Mouse (Mus musculus): ENCODE measurements around the gene Hipk2.

The Hipk2 gene

DNA sequence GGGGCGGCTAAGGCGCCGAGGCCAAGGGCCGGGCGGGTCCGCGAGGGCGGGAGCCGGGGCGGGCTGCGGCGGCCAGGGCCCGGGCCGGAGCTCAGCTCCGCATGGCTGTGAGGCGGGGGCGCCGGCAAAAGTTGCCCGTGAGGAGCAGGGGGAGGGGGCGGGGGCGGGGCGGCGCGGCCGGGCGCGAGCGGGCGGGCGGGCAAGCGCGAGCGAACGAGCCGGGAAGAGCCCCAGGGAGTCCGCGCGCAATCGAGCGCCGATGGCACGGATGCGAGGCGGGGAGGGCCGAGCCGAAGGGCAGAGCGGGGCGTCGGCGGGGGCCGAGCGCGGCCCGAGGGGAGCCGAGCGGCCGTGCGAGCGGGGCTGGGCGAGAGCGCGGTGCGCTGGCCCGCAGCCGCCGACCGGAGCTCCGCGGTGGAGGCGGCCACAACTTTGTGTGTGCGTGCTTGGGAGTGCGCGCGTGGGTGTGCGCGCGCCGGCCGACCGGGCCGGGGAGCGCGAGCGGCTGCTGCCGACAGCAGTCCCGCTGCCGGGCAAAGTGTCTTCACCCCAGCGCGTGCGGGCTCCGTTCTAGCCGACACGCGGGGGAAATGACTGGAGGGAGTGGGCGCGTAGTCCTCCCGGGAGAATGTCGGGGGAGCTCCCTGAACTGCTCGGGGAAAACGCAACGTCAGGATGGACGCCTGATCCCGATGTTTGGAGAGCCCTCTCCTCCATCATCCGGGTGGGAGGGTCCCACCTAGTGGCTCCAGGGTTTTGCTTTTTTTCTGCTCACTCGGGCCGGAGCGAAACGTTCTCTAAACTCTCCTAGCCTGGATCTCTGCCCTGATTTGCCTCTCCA lies at the start of gene Hipk2:
Hipk2 (minus strand) TSS at position 95 of the 841 bp plus-strand sequence.
- in situ Hi-C loops (cut with MboI, MseI) = no loop called here

DNA sequence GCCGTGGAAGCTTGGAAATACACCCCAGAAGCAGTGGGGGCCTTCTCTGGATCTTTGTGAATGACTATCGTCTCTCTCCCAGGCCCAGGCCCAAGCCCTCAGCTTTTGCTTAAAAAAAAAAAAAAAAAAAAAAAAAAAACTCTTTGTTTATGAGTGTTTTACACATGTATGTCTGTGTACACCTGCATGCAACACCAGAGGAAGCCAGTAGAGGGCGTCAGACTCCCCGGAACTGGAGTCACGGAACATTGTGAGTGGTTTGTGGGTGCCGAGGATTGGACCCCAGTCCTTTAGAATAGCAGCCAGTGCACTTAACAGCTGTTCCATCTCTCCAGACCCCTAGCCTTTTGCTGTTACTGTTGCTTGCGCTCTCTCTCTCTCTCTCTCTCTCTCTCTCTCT lies 49.8 kb upstream of the Hipk2 start:
- in situ Hi-C loops (cut with MboI, MseI) = no loop called here

DNA sequence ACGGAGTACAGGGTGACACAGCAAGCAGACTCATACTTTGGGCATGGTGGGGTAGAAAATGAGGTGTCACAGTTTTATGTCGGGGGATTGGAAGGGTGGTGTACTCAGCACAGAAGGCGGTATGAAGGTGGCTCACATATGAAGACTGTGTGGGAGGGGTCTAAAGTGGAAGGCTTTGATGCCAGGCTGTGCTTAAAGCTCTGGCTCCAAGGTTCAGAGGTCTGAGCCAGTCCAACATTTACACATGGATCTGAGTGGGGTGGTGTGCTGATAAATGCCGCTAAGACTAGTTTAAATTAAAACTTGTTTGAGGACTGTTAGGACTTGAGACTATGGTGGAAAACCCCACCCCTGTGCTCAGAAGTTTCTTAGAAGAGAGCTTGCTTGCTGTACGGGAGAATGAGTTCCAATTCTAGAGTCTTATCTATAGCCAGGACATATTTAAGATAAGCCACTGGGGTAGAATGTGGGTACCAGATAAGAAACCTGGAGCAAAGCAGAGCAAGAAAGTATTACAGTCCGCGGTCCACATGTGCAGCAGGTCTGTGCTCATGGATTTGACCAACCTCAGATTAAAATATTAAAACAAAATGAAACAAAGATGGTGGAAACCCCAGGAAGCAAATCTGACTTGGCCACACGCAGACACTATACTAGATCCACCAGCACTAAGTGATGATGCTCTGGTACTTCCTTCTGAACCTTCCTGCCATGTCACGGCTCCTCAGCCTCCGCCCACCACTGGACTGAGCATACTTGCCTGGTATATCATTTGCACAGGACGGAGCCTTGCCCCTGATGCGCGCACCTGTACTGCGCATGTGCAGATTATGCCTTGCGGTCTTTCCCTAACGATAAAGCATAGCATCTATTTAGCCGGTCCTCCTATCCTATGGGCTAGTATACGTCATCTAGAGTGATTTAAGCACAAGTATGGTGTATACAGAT lies 48.2 kb upstream of the Hipk2 start:
- in situ Hi-C loops (cut with MboI, MseI) = no loop called here

DNA sequence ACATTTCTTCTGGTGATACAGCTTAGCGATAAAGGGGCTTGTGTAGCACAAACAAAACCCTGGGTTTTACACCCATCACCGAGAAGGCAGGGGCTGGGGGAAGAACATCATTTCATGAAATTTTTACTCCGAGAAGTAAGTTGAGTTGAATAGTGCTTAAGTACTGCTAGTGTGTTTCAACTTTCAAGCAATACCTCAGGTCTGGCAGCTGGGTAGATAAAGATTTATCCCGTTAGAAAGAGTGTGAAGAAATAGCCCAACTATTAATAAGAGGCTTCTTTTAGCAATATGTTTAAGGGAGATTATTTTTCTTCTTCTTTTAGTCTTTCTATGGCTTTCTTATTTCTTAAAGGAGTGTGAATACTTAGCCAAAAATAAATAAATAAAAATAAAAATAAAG lies 47.5 kb upstream of the Hipk2 start:
- in situ Hi-C loops (cut with MboI, MseI) = no loop called here

DNA sequence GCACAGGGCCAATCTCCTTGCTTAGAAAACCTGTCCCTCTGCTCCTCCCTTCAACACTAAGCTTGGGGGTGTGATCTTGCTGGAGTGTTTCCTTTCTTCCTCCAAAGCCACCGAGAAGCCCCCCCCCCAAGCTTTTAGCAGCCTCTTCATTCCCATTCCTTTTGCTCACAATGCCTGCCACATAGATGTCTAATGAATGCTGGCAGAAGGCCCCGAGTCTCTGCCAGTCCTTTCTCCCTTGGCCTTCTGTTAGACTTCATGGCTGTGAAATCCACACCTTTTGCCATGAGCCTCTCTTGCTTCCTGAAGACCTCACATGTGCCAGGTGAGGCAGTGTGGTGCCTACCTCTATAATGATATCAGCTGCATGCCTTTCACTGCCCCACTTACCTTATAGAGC lies 46.6 kb upstream of the Hipk2 start:
- in situ Hi-C loops (cut with MboI, MseI) = no loop called here

DNA sequence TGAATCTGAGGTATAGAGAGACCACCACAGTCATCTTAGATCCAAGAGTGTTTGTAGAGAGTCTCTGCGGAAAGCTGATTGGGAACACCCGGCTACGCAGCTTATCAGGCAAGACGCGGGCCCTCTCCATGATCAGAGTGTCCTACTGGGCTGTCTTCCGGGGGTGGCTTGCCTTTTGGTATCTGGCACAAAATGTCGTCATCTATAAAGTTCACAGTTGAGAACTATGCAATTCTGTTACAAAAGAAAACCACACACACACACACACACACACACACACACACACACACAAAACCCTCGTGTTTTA lies 45.8 kb upstream of the Hipk2 start:
- in situ Hi-C loops (cut with MboI, MseI) = no loop called here

DNA sequence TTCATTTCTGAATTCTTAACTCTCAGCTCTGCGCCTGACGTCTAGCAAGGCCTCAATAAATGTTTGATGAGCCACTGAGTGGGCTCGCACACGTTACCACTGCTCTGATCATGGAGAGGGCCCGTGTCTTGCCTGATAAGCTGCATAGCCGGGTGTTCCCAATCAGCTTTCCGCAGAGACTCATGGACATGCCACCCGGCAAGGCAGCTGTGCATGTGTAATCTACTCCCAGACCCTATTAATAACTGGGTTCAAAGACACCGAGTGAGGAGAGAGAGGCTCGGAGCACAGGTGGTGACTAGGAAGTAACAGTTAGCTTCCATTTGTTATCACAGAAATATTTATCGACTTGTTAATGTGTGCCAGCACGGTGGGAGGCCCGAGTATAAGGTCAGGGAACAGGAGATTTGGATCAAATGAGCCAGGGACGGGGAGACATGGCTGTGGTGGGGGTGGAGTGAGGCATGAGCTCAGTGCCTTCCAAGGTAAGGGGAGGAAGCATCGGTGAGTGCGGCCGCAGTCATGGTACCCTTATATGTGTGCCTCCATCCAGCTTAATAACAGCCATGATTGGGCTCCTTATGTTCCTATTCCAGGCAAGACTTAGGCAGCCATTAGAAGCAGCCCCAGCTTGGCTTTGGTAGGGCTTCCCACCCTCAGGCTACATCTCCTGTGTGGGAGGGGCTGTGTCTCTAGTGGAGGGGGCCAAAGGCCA lies 45.3 kb upstream of the Hipk2 start:
- in situ Hi-C loops (cut with MboI, MseI) = no loop called here

DNA sequence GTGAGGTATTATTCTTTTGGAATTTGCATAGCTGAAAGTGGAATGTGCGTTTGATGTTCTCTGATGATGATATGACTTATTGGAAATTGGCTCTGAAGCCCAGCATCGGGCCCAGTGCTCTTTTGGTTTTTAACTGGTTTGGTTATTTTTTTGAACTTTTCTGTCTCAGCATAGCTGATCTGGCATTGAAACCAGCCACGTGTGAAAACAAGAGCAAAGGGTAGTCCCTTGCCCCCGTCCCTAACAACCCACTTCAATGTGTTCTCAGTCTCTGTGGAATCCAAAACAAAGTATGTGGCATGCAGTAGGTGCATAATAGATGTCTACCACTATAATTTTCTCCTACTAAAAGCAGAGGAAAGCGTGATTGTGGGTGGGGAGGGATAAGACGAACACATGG lies 44.2 kb upstream of the Hipk2 start:
- in situ Hi-C loops (cut with MboI, MseI) = no loop called here

DNA sequence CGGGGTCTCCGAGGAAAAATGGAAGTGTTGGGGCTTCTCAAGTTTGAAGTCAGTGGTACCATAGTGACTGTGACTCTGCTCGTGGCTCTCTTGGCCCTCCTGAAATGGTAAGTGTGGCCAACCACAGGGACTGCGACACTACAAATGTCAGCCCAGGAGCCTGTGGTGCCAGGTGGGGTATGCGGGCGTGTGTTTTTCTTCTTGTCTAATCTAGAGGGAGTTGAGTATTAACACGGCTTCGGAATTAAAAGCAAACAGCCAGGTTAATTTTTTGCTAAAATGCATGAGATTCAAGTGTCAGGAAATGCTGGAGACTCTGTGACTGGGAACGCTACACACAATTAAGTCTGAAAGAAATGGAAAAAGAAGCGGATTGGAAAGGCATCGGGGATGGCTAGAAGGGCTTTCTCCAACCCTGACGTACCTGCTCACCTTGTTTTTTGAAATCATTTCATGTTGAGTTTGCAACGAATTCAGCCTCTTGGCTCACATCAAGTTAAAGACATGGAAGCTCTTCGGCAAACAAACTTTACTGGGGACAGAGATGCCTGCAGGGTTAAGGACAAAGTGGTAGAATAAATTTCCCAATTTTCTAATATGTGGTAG lies 43.3 kb upstream of the Hipk2 start:
- in situ Hi-C loops (cut with MboI, MseI) = no loop called here

DNA sequence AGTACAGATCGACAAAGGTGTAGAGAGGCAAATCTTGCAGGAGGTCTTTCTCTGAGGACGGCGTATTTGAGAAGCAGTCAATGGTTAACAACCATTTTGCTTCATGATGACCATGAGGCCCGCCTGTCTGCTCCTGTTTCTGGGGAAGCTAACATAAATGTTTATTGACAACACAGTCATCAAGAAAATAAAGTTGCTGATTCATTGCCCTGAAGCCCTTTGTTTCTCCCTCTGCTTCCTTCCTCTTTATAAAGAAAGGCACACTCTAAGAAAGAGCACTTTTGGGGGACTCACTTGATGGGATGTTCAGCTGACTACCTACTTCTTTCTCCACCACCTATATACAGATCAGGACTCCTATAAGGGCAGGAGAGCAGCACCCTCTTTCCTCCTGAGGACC lies 42.8 kb upstream of the Hipk2 start:
- in situ Hi-C loops (cut with MboI, MseI) = no loop called here

DNA sequence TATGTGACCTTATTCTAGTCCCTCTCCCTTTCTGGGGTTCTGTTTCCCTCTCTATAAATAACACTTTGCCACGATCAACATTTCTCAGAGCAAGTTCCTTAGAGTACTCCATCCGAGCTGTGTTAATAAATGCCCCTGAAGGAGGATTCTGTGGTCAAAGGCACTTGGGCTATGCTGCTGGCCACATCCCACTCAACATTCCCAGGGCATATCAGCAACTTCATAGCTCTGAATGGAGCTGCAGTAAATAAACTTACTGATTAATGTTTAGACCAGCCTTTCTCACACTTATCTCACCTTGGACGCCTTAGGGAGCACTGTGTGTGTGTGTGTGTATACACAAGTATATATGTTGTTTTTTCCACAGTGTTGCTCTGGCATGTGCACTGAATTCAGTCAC lies 41.5 kb upstream of the Hipk2 start:
- in situ Hi-C loops (cut with MboI, MseI) = no loop called here

DNA sequence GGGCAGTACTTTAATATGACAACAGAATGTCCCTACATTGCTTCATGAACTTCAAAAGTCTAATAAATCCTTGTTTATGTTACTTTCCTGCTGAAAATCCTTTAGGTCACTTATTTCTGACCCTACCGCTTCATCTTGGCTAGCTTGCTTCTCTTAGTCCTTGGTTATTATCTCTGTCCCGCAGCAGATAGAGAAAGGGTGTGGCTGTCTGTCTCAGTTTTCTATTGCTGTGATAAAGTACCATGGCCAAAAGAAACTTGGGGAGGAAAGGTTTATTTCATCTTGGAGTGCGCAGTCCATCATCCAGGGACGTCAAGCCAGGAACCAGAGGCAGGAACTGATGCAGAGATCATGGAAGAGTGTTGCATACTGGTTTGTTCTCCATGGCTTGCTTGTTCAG lies 40.6 kb upstream of the Hipk2 start:
- in situ Hi-C loops (cut with MboI, MseI) = no loop called here

DNA sequence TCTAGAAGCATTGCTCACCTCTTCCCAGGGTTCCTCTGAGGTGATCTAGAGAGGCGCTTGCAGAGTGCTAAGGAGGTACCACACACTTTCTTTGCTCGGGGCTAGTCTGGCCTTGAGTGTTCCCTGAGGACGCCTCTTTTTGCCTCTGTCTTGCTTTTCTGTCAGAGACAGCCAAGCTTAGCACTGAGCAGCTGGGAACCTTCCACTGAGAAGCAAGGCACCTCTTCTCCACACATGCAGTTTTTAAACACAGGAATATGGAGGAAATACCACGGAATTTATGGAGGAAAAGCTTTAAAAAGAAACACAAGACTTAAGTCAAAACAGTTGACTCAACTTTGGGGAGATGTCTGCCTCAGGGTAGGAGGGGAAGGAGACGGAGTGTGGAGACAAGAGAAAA lies 39.8 kb upstream of the Hipk2 start:
- in situ Hi-C loops (cut with MboI, MseI) = no loop called here

DNA sequence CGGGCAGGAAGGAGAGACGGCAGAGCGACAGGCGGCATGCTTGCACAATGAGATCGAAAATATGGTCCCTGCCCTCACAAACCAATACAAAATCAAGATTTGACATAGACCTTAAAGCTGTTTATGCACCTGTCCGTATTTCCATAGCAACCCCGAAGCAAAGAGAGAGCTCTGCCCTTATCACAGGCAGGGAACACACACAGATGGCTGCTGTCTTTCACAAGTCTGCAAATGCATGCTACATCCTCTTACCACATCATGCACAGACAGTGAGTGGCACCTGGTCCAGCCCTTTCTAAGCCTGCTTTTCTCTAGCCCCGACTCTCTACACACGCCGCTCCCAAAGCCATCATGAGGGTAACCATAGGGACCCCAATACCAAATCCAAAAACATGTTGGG lies 38.2 kb upstream of the Hipk2 start:
- in situ Hi-C loops (cut with MboI, MseI) = loop anchor here (5.0 kb wide), 1 partner anchor 172 kb away; no protein-coding TSS in a partner anchor

DNA sequence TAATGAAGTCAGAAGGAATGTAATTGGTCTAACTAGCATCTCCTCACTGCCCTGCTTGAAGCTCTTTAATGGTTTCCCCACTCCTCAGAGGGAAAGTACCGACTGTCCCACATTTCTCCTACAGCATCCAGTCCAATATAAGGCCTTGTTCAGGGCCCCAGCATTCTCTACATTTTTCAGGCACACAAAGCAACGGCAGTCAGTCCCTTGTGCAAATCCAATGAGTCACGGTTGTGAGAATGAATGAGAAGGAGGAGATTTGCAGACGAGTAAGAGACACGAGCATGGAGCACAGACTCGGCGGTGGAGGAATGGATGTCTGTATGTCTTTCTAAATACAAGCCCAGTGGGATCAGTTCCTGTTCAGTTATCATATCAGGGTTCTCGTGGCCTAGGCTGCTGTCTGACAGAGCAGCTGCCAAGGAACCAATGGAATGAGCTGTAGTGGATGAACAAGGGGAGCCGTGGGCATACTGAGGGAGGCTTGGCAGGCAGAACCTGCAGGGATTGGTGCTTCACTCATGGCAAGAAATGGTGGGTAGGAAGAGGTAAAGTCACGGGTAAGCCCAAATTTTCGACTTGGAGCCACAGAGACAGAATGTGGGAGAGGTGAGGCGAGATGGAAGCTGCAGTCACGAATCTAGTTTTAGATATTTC lies 37.5 kb upstream of the Hipk2 start:
- in situ Hi-C loops (cut with MboI, MseI) = loop anchor here (5.0 kb wide), 1 partner anchor 171 kb away; no protein-coding TSS in a partner anchor

DNA sequence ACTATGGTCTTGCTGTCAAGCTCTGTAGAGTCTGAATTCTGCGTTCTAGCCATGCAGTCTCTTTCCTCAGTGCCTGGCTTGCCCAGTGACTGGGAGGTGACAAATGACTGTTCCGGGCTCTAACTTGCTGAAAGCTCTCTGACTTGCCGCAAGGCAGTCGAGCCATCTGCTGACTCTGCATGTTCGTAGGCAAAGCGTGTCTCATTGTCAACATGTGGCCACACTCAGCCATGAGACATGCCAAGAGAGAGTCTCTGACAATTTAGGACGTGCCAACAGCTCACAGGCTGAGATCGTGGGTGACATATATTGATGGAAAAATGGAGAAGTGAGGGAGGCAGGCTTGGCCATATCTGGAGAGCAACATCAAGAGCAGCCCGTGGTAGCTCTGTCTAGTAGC lies 36.9 kb upstream of the Hipk2 start:
- in situ Hi-C loops (cut with MboI, MseI) = loop anchor here (5.0 kb wide), 1 partner anchor 171 kb away; no protein-coding TSS in a partner anchor

DNA sequence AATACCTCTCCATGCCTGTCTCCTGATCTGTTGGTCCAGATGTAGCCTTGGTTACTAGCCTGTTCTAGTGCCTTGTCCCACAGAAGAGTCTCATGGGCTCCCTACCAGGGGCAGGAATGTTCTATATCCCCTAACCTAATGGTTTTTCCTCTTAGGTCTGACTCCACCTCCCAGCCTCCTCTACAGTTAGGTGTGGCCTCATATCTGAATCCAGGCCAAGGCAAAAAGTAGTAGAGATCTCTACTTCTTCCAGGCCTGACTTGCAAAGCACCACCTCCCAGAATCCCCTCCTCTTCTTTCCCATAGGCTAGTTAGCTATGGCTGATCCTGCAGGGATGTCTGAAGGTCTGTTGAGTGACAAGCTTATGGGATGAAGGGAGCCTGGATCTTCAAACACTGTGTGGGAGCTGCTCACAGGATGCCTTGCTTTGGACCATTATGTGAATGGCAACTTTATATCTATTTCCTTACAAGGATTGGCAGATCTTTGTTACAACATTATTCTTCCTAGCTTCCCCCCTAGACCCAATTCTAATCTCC lies 36.2 kb upstream of the Hipk2 start:
- in situ Hi-C loops (cut with MboI, MseI) = loop anchor here (5.0 kb wide), 1 partner anchor 170 kb away; no protein-coding TSS in a partner anchor

DNA sequence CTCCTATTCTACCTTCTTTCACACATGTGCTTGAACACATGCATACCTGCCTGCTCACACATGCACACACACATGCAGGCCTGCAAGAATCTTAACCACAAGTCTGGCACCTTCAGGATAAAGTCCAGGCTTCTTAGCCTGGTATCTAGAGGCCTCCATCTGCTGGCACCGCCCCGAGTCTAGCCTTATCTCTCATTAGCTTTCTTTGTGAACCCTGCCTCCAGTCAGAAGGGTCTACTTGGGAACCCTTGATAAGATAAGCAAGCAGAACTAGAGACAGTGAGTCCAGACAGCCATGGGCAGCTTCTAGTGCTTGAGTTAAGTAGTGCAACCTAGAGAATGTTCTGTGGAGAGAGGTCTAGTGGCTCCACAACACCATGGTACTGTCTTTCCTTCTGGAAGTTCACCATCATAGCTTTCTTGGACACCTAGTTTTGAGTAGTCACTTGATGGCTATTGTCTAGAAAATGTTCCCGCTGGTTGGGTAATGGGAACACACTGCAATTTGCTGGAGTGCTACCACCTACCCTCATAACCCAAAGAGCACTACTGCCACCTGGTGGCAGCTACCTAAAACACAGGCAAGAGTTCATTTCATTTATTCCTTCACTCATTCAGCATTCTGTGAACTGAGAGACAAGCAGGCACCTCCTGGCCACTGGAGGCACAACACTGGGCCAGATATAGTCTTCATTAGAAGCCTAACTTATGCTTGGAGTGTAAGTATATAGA lies 35.0 kb upstream of the Hipk2 start:
- in situ Hi-C loops (cut with MboI, MseI) = loop anchor here (5.0 kb wide), 1 partner anchor 169 kb away; no protein-coding TSS in a partner anchor

DNA sequence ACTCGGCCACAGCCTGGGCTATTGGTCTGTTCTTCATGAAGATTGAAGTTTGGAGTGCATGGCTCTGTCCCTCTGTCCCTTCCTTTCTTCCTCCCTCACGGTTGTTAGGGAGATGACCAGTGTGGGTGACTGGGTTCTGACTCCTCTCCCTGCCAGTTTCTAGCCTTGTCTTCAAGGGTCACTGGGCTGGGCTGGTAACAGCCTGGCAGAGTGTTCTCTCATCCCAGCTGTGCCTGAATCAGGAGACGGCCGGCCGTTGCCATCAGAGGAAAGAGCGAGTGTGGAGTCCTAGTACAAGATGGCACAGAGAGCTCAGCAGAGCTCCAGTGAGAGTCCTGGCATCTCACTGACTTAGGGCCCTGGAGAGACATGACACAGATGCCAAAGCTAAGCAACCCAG lies 32.4 kb upstream of the Hipk2 start:
- in situ Hi-C loops (cut with MboI, MseI) = loop anchor here (10.0 kb wide), 1 partner anchor 264 kb away; no protein-coding TSS in a partner anchor

DNA sequence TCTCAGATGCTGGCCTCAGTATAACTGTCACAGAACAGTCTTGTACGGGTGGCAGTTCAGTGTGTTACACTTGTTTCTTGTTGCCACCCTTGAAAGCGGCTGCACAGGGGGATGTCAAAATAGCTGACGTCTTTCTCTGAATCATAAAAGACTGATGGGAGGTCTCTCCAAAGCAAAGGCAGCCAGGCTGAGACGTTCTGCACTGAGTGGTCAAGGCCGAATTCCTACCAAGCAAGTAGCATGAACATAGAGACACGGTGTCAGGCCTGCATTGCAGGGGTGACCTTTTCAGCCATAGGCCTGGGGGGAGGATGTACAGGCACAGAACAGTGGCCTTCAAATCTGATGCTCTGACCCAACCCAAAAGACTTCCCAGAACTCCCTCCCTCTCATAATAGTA lies 30.0 kb upstream of the Hipk2 start:
- in situ Hi-C loops (cut with MboI, MseI) = loop anchor here (10.0 kb wide), 1 partner anchor 261 kb away; no protein-coding TSS in a partner anchor

Measured in T-helper 1 cell (primary cell).